Mouse (Mus musculus): ENCODE measurements at regions not wholly inside any gene's neighbourhood (a gene's known extent, or its start where the extent isn't known, plus 50 kb on each side); places are given as distances from the start of the nearest gene placed in this dataset.

GRCm38 (mm10) chr1:41652646-41653427 lies 847.4 kb downstream of the Tmem182 start:
- H3K4me1 ChIP-seq (ENCODE audit: control insufficient read depth, insufficient read depth, low read length): peaks cover 10% of the 10 kb centered on the region
- DNase-seq (ENCODE audit: low spot score): peak; percentile 74
- no peaks in the 10 kb centered on the region for H3K36me3 ChIP-seq (ENCODE audit: control insufficient read depth, insufficient read depth, low read length)
- peak overlapping the region; percentile 20 for H3K4me2 ChIP-seq (replicated peaks; ENCODE audit: low read depth, low read length, severe bottlenecking)
- no peak for TF ChIP-seq POLR2A (IDR thresholded peaks at IDR 0.05; ENCODE audit: borderline replicate concordance, extremely low read depth, insufficient read depth, insufficient read length)
- H3K27ac ChIP-seq (replicated peaks; ENCODE audit: low read depth, low read length): no peak overlapping the region; the same call in 1 of the 2 replicates
- peak; percentile 50; the same call in 1 of the 2 replicates for ATAC-seq (ENCODE audit: low FRiP score, low read depth)
- WGBS: 32% methylated on average over 8 of the region's 8 CpGs
- no peaks in the 10 kb centered on the region for H3K27me3 ChIP-seq (ENCODE audit: control insufficient read depth, insufficient read depth, low read length)
- H3K9me3 ChIP-seq (ENCODE audit: control insufficient read depth, low read length): no peaks in the 10 kb centered on the region
- H3K9ac ChIP-seq (ENCODE audit: low read depth, low read length, severe bottlenecking): no peak overlapping the region
- no peak overlapping the region for H3K4me3 ChIP-seq (replicated peaks; ENCODE audit: low read length)

- Histone ChIP-seq H3K9me3 (ENCODE audit: control insufficient read depth, low read length) (no peaks in the 10 kb centered on the region), H3K4me3 (replicated peaks; ENCODE audit: low read length) (no peak overlapping the region), H3K9ac (ENCODE audit: low read depth, low read length, severe bottlenecking) (no peak overlapping the region), H3K27ac (replicated peaks; ENCODE audit: low read depth, low read length) (no peak overlapping the region), H3K36me3 (ENCODE audit: control insufficient read depth, insufficient read depth, low read length) (no peaks in the 10 kb centered on the region), H3K4me2 (replicated peaks; ENCODE audit: low read depth, low read length, severe bottlenecking) (no peak overlapping the region), H3K27me3 (ENCODE audit: control insufficient read depth, insufficient read depth, low read length) (no peaks in the 10 kb centered on the region), H3K4me1 (ENCODE audit: control insufficient read depth, insufficient read depth, low read length) (no peaks in the 10 kb centered on the region)
- 67% methylated on average over 6 of the region's 6 CpGs for WGBS
- no peak for ATAC-seq (ENCODE audit: low FRiP score, low read depth)
- TF ChIP-seq POLR2A (IDR thresholded peaks at IDR 0.05; ENCODE audit: borderline replicate concordance, extremely low read depth, insufficient read depth, insufficient read length): no peak
- DNase-seq (ENCODE audit: low spot score): no peak
Measured at GRCm38 (mm10) chr1:41674086-41674485, 868.7 kb downstream of the Tmem182 start.

GRCm38 (mm10) chr1:41675345-41675744 lies 869.9 kb downstream of the Tmem182 start:
- Histone ChIP-seq H3K9me3 (ENCODE audit: control insufficient read depth, low read length) (no peaks in the 10 kb centered on the region), H3K27ac (replicated peaks; ENCODE audit: low read depth, low read length) (no peak overlapping the region), H3K4me3 (replicated peaks; ENCODE audit: low read length) (no peak overlapping the region), H3K4me2 (replicated peaks; ENCODE audit: low read depth, low read length, severe bottlenecking) (no peak overlapping the region), H3K4me1 (ENCODE audit: control insufficient read depth, insufficient read depth, low read length) (no peaks in the 10 kb centered on the region), H3K36me3 (ENCODE audit: control insufficient read depth, insufficient read depth, low read length) (no peaks in the 10 kb centered on the region), H3K27me3 (ENCODE audit: control insufficient read depth, insufficient read depth, low read length) (no peaks in the 10 kb centered on the region), H3K9ac (ENCODE audit: low read depth, low read length, severe bottlenecking) (no peak overlapping the region)
- ATAC-seq (ENCODE audit: low FRiP score, low read depth): no peak
- 52% methylated on average over 6 of the region's 6 CpGs for WGBS
- DNase-seq (ENCODE audit: low spot score): no peak
- TF ChIP-seq POLR2A (IDR thresholded peaks at IDR 0.05; ENCODE audit: borderline replicate concordance, extremely low read depth, insufficient read depth, insufficient read length): no peak

DNA sequence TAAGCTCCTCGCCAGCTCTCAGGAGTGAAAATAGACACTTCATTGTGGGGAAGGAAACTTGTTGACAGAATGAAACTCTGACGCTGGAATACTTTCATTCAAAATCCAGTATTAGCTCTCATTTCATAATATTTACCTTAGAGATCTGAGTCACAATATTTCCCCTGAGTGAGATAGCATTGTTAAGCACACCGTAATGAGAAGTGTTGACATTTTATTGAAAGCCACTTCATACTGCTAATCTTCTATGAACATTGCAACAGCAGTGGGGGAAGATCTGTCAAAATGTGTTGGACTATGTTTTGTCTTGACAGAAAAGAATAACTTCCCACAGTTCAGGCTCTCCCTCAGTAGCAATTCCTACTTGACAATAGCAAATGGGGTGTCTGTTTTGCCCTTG lies 900.3 kb downstream of the Tmem182 start:
- no peak for TF ChIP-seq POLR2A (IDR thresholded peaks at IDR 0.05; ENCODE audit: borderline replicate concordance, extremely low read depth, insufficient read depth, insufficient read length)
- Histone ChIP-seq H3K4me1 (ENCODE audit: control insufficient read depth, insufficient read depth, low read length) (no peaks in the 10 kb centered on the region), H3K4me2 (replicated peaks; ENCODE audit: low read depth, low read length, severe bottlenecking) (no peak overlapping the region), H3K36me3 (ENCODE audit: control insufficient read depth, insufficient read depth, low read length) (no peaks in the 10 kb centered on the region), H3K27ac (replicated peaks; ENCODE audit: low read depth, low read length) (no peak overlapping the region), H3K27me3 (ENCODE audit: control insufficient read depth, insufficient read depth, low read length) (no peaks in the 10 kb centered on the region), H3K4me3 (replicated peaks; ENCODE audit: low read length) (no peak overlapping the region), H3K9me3 (ENCODE audit: control insufficient read depth, low read length) (no peaks in the 10 kb centered on the region), H3K9ac (ENCODE audit: low read depth, low read length, severe bottlenecking) (no peak overlapping the region)
- DNase-seq (ENCODE audit: low spot score) (no peak), ATAC-seq (ENCODE audit: low FRiP score, low read depth) (no peak)
- WGBS: 72% methylated on average over 3 of the region's 3 CpGs

DNA sequence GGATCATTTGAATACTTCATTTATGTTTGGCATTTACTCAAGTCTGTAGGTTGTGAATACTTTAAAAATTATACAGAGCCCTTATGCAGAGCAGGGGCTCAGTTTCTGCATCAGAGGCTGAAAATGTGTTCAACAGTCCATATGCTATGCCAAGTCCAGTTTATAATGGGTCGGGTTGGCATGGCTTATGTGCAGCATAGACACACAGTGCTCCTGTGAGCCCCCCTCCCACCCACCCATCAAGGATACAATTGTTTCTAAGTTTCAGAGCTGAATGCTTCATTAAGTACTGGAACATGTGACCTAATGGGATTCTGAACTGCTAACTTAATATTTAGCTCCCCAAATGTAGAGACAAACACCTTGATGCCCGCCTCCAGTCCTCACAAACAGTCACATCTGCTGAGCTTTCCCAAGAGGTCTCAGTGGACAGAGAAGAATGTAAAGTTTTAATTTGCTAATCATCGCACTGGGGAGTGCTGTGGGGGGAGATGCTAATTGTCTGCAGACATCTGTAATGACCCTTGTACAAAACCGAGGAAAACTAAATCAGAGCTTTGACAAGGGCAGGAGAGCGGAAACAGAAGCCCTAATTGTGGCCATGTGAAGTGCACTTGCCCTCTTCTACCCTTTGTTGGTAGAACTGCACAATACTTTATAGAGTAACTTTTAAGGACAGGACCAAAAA lies 937.4 kb downstream of the Tmem182 start:
- H3K4me3 ChIP-seq (replicated peaks; ENCODE audit: low read length): no peak overlapping the region
- DNase-seq (ENCODE audit: low spot score) (no peak), ATAC-seq (ENCODE audit: low FRiP score, low read depth) (no peak)
- H3K9me3 ChIP-seq (ENCODE audit: control insufficient read depth, low read length): no peaks in the 10 kb centered on the region
- H3K27ac ChIP-seq (replicated peaks; ENCODE audit: low read depth, low read length): no peak overlapping the region
- H3K4me2 ChIP-seq (replicated peaks; ENCODE audit: low read depth, low read length, severe bottlenecking): no peak overlapping the region
- no peaks in the 10 kb centered on the region for H3K4me1 ChIP-seq (ENCODE audit: control insufficient read depth, insufficient read depth, low read length)
- H3K9ac ChIP-seq (ENCODE audit: low read depth, low read length, severe bottlenecking): no peak overlapping the region
- H3K36me3 ChIP-seq (ENCODE audit: control insufficient read depth, insufficient read depth, low read length): no peaks in the 10 kb centered on the region
- 48% methylated on average over 5 of the region's 5 CpGs for WGBS
- no peak for TF ChIP-seq POLR2A (IDR thresholded peaks at IDR 0.05; ENCODE audit: borderline replicate concordance, extremely low read depth, insufficient read depth, insufficient read length)
- no peaks in the 10 kb centered on the region for H3K27me3 ChIP-seq (ENCODE audit: control insufficient read depth, insufficient read depth, low read length)

Data from limb, embryonic 14.5 days (tissue).